Mouse (Mus musculus) thymus, postnatal 4 days (tissue): ENCODE data around the gene Try5.
"Not testable (repeated sequence)": the region's sequence is repeated elsewhere in the genome, so short reads cannot be mapped to it uniquely, and the experiment has no call there.

ENCODE experiments used
- DNase-seq: peaks from one replicate; pipeline ENCODE4 v3.0.0; 2021

Try5 gene

DNA sequence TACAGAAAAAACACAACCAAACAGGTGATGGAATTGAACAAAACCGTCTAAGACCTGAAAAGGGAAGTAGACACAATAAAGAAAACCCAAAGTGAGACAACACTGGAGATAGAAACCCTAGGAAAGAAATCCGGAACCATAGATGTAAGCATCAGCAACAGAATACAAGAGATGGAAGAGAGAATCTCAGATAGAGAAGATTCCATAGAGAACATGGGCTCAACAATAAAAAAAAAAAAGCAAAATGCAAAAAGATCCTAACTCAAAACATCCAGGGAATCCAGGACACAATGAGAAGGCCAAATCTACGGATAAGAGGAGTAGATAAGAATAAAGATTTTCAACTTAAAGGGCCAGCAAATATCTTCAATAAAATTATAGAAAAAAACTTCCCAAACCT lies at the start of gene Try5:
Try5 (minus strand) TSS at position 101 of the 400 bp plus-strand sequence.
- DNase-seq = not testable (repeated sequence)

DNA sequence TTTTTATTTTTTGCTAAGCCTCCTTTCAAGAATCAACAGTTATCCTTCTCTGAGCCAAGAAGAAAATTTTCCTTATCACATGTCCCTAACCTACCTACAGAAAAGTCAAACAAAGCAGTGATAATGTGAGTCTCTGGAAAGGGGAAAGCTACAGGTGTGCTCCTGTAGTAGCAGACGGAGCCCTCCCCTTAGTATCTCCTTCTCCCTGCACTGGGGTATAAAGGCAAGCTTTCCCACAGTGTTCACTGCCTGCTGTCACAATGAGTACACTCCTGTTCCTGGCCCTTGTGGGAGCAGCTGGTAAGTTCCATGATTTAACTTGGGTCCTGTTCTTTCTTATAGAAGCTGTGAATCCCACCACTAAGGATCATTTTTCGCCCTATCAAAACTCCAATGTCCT lies 37.3 kb upstream of the Try5 start, which contains the start of gene Try10:
Try10 (plus strand) TSS at position 174 of the 400 bp plus-strand sequence.
- no peak for DNase-seq

DNA sequence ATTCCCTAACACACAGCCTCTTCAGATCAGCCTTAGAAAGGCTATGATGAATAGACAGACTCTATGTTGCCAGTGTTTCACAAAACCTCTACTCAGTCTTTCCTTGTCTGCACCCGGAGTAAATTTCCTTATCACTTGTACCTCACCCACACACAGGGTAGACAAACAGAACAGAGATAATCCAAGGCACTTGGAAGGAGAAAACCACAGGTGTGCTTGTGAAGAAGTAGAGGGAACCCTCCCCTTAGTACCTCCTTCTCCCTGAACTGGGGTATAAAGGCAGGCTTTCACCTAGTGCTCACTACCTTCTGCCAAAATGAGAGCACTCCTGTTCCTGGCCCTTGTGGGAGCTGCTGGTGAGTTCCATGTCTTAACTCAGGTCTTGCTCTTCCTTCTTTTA lies 14.7 kb downstream of the Try5 start, which contains the start of gene Try4:
Try4 (plus strand) TSS at position 301 of the 400 bp plus-strand sequence.
- DNase-seq = no peak

DNA sequence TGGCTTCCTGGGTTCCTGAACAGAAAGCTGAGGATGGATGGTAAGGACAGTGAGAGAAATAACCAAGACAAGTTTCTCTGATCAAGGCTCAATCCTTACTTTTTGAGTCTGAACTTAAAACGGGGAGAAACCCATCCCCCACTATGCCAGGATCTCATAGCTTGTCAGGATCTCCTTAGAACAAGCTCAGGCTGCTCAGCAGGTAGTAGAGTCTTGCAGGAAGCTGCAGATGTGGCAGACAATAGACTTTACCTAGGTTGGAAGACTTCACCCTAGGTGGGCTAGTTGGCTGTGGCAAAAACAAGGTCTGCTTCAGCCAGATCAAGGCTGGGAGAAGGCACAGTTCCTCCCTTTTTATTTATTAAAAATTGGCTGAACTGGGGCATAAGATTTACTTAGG lies 18.4 kb downstream of the Try5 start:
- DNase-seq = no peak

DNA sequence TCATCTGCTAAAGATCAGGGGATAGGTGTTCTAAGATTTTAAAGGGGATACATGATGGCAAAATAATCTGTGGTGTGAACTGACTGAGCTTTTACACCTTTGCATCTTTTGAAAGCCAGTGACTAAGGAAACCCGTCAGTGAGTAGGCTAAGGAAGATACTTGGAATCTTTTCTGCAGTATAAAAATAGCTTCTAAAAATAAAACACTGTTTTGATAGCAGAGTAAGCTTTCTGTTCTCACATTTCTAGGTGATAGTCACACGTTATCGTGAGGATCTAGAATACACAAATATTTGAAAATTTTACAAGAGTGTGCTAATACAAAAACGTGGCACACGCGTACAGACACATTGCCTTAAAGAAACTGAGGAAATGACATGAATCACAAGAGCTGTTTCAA lies 50.5 kb downstream of the Try5 start:
- no peak for DNase-seq

DNA sequence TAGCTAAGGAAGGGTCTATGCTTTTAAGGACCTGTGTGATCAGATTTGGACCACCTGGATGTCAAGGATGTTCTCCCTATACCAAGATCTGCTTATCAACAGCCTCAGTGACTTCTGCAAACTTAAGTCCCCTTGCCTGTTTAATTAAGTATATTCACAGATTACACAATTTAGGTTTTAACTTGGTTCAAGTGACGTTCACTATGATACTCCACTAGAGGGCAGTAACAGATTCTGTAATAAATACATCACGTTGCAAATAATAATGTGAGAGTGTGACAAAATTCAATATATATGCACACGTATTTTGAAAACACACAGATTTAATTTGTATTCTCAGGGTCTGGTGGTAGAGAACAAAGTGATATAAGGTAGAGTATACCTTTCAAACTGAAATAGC lies 53.8 kb downstream of the Try5 start:
- DNase-seq = no peak
